Mouse (Mus musculus) liver, embryonic 11.5 days (tissue): ENCODE results near the gene Card9. TPM values are rescaled to one million over a fixed set of nuclear protein-coding genes. Genes with fewer than 3 reads are reported as not detected.
A peak's percentile ranks its signal among the peaks of the same experiment; 100 is the strongest.

Experiments
- ATAC-seq: fragments of 200-750 bp; cut with Nextera tagmentation; replicated peaks from 2 replicates; pipeline ENCODE4 v1.8.0; 2017; ENCODE audit warnings: moderate number of reproducible peaks, mild to moderate bottlenecking, moderate TSS enrichment, moderate library complexity; ENCODE audit not compliant: low FRiP score
- DNase-seq: peaks from one replicate; pipeline ENCODE4 v3.0.0-alpha.2; 2017; ENCODE audit warnings: low spot score
- H3K27ac ChIP-seq: fragments of 300-500 bp; sonication (generic); 2 replicates; pipeline ENCODE4 v1.5.1; 2014; ENCODE audit warnings: mild to moderate bottlenecking, low read depth, low read length, control low read depth
- H3K27me3 ChIP-seq: fragments of 300-500 bp; sonication (generic); replicated peaks from 2 replicates; pipeline ENCODE4 v1.6.1; 2014; ENCODE audit warnings: low read length, mixed read lengths; ENCODE audit not compliant: control insufficient read depth, insufficient read depth
- H3K36me3 ChIP-seq: fragments of 300-500 bp; sonication (generic); 2 replicates; pipeline ENCODE4 v1.6.1; 2014; ENCODE audit warnings: mild to moderate bottlenecking, low read length, moderate library complexity, mixed read lengths; ENCODE audit not compliant: control insufficient read depth, insufficient read depth
- H3K4me1 ChIP-seq: fragments of 300-500 bp; sonication (generic); replicated peaks from 2 replicates; pipeline ENCODE4 v1.6.1; 2014; ENCODE audit warnings: low read length, mixed read lengths; ENCODE audit not compliant: control insufficient read depth, insufficient read depth
- H3K4me2 ChIP-seq: fragments of 300-500 bp; sonication (generic); 2 replicates; pipeline ENCODE4 v1.6.1; 2014; ENCODE audit warnings: mild to moderate bottlenecking, control low read depth, moderate library complexity
- H3K4me3 ChIP-seq: fragments of 300-500 bp; sonication (generic); 2 replicates; pipeline ENCODE4 v1.5.1; 2014; ENCODE audit warnings: low read depth, low read length, control low read depth
- H3K9ac ChIP-seq: fragments of 300-500 bp; sonication (generic); 2 replicates; pipeline ENCODE4 v1.6.1; 2014; ENCODE audit warnings: low read depth, low read length, control low read depth
- H3K9me3 ChIP-seq: fragments of 300-500 bp; sonication (generic); 2 replicates; pipeline ENCODE4 v1.6.1; 2016; ENCODE audit warnings: low read length, inconsistent platforms, mixed read lengths; ENCODE audit not compliant: control insufficient read depth
- WGBS: fragments of 180-500 bp; shearing (Covaris S2); extraction: QIAGEN DNeasy Blood & Tissue Kit; methylation state at CpG from one replicate; pipeline ENCODE4 v1.1.7; 2014; 5-methylcytosine and 5-hydroxymethylcytosine counted together
- polyA plus RNA-seq: library from polyadenylated mRNA; unstranded; fragments of >200 nt; fragmentation: Nextera tagmentation; extraction: Ambion mirVana; gene quantifications from 2 replicates; pipeline ENCODE4 v1.2.1, GENCODE M21; 2014

The Card9 gene
- polyA plus RNA-seq, 1 experiment from 2014 or later, result 1.7 TPM

DNA sequence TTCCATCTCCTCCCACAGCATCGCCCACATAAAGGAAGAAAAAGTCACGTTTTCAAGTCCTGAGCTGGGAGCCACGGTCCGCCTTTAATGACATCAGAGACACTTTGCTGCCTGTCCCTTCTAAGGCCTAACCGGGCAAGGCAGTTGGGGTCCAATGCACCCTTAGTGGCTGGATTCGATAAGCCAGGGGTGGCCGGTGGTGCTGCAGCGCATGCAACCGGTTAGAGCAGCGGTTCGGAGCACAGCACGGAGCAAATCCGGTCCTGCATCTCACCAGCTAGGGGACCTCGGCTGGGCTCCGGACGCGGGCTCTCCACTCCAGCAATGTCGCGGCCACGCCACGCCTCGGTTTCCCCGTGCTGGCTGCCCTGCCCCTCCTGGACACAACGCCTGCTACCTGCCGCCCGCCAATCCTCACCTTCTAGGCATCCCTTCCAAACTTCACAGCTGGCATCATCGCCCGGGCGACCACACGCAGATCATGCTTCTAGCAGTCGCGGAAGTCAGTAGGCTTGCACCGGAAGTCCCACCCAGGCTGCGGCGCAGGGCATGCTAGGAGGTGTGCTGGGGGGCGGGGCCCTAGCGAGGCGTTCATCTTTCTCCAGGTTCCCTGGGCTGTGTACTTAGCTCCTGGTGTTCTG lies 19.5 kb upstream of the Card9 start, which contains the start of gene Snapc4:
Gene Snapc4 (minus strand): TSS at position 523 of the 641 bp plus-strand sequence.
- peak; percentile 87 for DNase-seq
- Histone ChIP-seq H3K4me2 (peak within 1 kb of the TSS; percentile 73), H3K36me3 (peaks cover 39% of the 10 kb centered on the region), H3K27ac (peak within 1 kb of the TSS; percentile 34; the same call in 1 of the 2 replicates), H3K9me3 (no peaks in the 10 kb centered on the region), H3K27me3 (no peaks in the 10 kb centered on the region), H3K4me1 (peaks cover 3% of the 10 kb centered on the region), H3K9ac (peak within 1 kb of the TSS; percentile 69), H3K4me3 (peak within 1 kb of the TSS; percentile 89)
- ATAC-seq, result peak; percentile 94
- WGBS, result 0% methylated on average over 38 of the region's 38 CpGs

DNA sequence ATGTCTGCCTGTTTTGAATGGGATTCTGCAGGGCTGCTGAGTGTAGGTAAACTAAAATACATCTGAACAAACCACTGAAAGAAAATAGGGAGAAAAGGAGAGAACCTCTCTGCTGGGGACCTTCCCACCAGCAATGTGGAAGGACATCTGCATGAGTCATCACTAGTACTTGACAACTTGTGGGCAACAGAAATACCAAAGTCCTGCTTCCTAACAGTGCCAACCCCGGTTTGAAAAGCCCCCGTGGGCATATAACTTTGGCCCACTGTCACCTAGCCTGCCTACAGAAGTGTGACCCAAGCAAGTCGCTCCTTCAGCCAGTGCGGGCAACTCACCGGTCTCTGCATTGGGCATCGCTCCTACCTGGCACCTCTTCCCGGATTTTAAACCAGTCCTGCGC lies 11.7 kb upstream of the Card9 start:
- Histone ChIP-seq H3K36me3 (peaks cover 66% of the 10 kb centered on the region), H3K4me2 (no peak overlapping the region), H3K27me3 (no peaks in the 10 kb centered on the region), H3K9me3 (no peaks in the 10 kb centered on the region), H3K9ac (no peak overlapping the region), H3K4me3 (no peak overlapping the region), H3K27ac (no peak overlapping the region), H3K4me1 (no peaks in the 10 kb centered on the region)
- no peak for DNase-seq
- ATAC-seq, result no peak
- 95% methylated on average over 8 of the region's 8 CpGs for WGBS

DNA sequence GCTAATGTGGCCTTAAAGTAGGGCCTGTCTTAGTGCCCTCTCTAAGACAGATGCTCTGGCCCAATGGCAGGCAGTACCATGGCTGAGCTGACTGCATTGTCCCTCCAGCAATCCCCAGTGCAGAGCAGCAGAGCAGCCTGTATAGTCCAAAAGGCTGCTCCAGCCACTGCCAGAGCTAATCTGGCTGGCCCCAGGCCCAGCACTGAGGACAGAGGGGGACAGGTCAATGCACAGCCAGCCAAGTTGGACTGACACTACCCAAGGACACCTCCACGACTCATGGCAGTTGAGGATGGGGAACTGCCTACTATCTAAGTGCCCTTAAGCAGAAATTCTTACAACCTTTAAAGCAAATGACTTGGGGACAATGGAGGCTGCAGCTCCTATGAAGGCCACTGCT lies 7.9 kb upstream of the Card9 start:
- ATAC-seq (no peak), DNase-seq (no peak)
- H3K36me3 ChIP-seq, result peaks cover 60% of the 10 kb centered on the region
- H3K27me3 ChIP-seq, result no peaks in the 10 kb centered on the region
- no peak overlapping the region for H3K4me3 ChIP-seq
- no peaks in the 10 kb centered on the region for H3K4me1 ChIP-seq
- WGBS, result 91% methylated on average over 1 of the region's 1 CpGs
- H3K9ac ChIP-seq, result no peak overlapping the region
- H3K9me3 ChIP-seq, result no peaks in the 10 kb centered on the region
- H3K27ac ChIP-seq, result no peak overlapping the region
- H3K4me2 ChIP-seq, result no peak overlapping the region

DNA sequence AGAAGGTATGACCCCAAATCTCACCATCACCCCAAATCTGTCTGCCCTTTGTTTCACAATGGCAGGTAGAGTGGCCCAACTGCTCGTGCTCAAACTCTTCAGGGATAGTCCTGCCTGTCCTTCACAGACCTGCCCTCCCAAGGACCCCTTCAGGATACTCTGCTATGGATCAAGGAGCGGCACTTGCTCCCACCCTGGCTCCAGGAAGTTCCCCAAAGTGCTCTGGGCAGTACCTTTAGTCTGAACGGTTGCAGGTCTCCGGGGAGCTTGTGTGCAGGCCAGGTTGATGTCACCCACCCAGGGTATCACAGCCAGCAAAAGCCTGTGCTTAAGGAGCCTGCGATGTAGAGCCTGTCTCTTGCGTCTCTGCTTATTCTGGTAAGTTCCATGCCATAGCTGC lies 7.2 kb upstream of the Card9 start:
- H3K4me2 ChIP-seq, result no peak overlapping the region
- WGBS, result 93% methylated on average over 6 of the region's 6 CpGs
- no peaks in the 10 kb centered on the region for H3K4me1 ChIP-seq
- no peaks in the 10 kb centered on the region for H3K9me3 ChIP-seq
- no peak overlapping the region for H3K27ac ChIP-seq
- no peaks in the 10 kb centered on the region for H3K27me3 ChIP-seq
- no peak overlapping the region for H3K9ac ChIP-seq
- H3K4me3 ChIP-seq, result no peak overlapping the region
- DNase-seq, result no peak
- no peak for ATAC-seq
- peaks cover 55% of the 10 kb centered on the region for H3K36me3 ChIP-seq

DNA sequence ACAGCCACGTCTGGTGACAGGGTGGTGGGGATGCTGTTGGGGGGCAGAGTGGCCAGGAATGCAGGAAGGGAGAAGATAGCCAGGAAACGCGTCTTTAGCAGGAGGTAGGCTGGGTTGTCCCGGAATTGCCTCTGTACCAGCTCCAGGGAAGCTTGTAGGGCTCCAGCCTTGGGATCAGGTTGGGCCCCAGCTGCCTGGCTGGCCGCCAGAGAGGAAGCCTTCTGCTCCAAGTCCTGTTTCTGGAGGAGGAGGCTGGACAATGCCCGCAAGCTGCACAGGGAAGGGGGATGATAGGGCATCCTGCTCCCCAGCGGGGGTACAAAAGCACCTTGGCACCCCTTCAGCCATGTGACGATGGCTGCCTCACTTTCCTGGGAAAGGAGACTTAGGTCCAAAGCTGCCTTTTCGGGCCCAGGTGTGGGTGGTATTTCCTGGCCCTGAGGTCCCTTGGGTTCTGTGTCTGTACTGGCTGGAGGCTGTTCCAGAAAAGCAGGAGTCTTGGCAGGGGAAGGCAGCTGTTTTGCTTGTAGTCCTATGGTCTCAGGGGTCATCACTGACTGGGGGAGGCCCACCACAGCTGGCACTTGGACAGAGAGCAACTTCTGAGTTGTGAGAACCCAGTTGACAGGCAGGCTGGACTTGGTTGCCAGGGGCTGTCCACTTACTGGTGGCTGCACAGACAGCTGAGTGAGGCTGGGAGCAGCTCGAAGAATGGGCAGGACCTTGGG lies 4.2 kb upstream of the Card9 start:
- DNase-seq (no peak), ATAC-seq (no peak)
- Histone ChIP-seq H3K9me3 (no peaks in the 10 kb centered on the region), H3K9ac (0 out of 2 replicates have a peak overlapping the region, but pooled peaks have one; percentile 8), H3K27me3 (no peaks in the 10 kb centered on the region), H3K4me1 (no peaks in the 10 kb centered on the region), H3K27ac (no peak overlapping the region), H3K4me2 (no peak overlapping the region), H3K4me3 (no peak overlapping the region), H3K36me3 (peaks cover 46% of the 10 kb centered on the region)
- WGBS, result 88% methylated on average over 10 of the region's 10 CpGs

DNA sequence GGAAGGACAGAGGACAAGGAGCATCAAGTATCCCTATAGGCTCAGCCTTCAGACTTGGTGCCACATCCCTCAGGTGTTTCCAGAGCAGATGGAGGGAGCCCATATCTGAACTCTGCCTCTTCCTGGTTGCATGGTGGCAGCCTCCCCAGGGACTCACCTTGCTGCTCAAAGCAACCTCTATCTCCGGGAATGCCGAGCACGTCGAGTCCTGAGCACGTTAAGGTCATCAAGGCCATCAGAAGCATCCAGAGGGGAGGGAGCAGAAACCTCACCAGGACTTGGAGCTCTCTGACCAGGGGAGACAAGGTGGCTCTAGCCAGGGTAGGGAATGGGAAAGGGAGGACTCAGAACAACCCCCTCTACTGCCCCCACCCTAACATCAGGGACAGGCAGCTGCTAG lies 2.8 kb upstream of the Card9 start:
- DNase-seq (no peak), ATAC-seq (no peak)
- 63% methylated on average over 5 of the region's 5 CpGs for WGBS
- H3K4me3 ChIP-seq, result no peak overlapping the region
- no peaks in the 10 kb centered on the region for H3K4me1 ChIP-seq
- H3K27ac ChIP-seq, result no peak overlapping the region
- peaks cover 33% of the 10 kb centered on the region for H3K36me3 ChIP-seq
- no peaks in the 10 kb centered on the region for H3K9me3 ChIP-seq
- no peaks in the 10 kb centered on the region for H3K27me3 ChIP-seq
- no peak overlapping the region for H3K9ac ChIP-seq
- no peak overlapping the region for H3K4me2 ChIP-seq

DNA sequence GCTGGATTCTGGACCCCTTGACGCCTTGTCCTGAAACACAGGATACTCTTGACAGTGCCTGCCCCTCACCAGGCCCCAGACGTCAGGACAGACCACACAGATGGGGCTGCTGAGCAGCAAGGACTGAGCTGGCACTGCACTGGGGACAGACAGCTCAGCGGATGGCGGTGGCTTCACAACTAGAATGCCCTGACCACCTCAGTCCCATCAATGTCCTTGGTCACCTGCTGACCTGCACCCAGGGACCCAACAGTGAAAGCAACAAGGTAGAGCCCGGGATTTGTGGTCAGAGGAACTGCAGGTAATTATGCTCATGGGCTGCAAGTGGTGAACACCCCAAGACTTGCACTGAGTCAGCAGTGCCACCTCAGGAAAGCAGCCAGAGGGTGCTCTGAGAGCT lies 2.3 kb upstream of the Card9 start:
- H3K4me3 ChIP-seq, result no peak overlapping the region
- H3K36me3 ChIP-seq, result peaks cover 29% of the 10 kb centered on the region
- H3K4me1 ChIP-seq, result no peaks in the 10 kb centered on the region
- H3K9me3 ChIP-seq, result no peaks in the 10 kb centered on the region
- WGBS, result 86% methylated on average over 5 of the region's 5 CpGs
- H3K27me3 ChIP-seq, result no peaks in the 10 kb centered on the region
- H3K4me2 ChIP-seq, result no peak overlapping the region
- ATAC-seq (no peak), DNase-seq (no peak)
- H3K9ac ChIP-seq, result no peak overlapping the region
- no peak overlapping the region for H3K27ac ChIP-seq

DNA sequence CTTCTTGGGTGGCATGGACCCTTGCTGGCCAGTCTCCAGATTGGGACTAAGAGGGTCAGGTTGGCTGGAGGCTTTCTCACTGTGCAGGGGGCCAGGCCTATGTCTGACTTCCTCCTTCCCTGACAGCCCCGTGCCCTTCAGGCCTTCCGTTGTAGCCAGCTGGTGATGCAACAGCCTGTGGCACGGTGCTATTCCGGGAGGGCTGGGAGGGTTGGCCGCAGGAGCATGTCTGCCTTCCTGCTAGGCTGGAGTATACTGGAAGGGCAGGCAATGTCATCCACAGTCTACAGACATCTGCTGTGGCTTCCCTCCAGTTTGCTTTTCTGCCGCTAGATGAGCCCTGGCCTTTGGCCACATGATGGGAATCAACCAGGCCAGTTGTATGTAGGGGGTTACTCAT lies 735 bp downstream of the Card9 start:
- Histone ChIP-seq H3K27ac (no peak overlapping the region), H3K9ac (no peak overlapping the region), H3K9me3 (no peaks in the 10 kb centered on the region), H3K4me2 (peak overlapping the region; percentile 2; the same call in 1 of the 2 replicates), H3K36me3 (peaks cover 9% of the 10 kb centered on the region), H3K27me3 (no peaks in the 10 kb centered on the region), H3K4me1 (no peaks in the 10 kb centered on the region), H3K4me3 (no peak overlapping the region)
- no peak for ATAC-seq
- 61% methylated on average over 6 of the region's 6 CpGs for WGBS
- no peak for DNase-seq
